Mouse (Mus musculus): ENCODE data around the gene Trpd52l3.
"Not testable (repeated sequence)": the region's sequence is repeated elsewhere in the genome, so short reads cannot be mapped to it uniquely, and the experiment has no call there.

Gene Trpd52l3

DNA sequence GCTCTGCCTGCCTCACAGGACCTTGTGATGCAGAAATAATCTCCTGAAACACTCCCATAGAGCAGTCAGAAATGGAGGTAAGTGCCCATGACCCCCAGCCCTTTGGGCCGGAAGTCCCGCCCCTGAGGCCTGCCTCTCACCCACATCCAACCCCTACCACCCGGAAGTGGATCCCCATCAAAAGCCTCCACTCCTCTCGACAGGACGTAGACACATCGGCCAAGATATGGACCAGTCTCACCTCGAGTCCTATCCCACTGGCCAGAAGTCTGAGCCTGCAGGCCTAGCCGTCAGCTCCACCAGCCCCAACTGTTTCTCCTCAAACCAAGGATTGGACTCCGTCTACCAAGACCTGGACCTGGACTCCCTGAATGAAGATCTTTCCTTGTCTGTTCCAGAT, at the start of gene Trpd52l3:
Gene Trpd52l3, plus strand, starts transcription at position 170 of the 400 bp plus-strand sequence.
- DNase-seq = no peak

GRCm38 (mm10) chr19:29953833-29954232, 49.8 kb upstream of the Trpd52l3 start:
- DNase-seq = no peak

DNA sequence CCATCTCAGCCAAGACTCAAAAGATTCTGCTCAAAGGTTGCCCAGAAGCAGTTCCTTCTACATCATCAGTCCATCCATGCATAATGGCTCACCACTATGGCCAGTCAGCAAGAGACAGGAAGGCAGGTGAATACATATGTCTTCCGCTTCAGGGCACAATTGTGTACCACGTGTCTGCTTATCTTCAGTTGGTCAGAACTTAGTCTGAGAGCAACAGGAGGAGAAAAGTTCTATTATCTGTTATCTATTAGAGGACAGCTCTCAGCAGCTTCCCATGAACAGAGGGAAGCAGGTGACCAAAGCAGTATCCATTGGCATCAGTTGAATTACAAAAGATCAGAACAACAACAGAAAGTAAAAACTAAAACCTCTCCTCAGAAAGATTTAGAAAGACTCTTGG, 48.1 kb upstream of the Trpd52l3 start:
- no peak for DNase-seq

DNA sequence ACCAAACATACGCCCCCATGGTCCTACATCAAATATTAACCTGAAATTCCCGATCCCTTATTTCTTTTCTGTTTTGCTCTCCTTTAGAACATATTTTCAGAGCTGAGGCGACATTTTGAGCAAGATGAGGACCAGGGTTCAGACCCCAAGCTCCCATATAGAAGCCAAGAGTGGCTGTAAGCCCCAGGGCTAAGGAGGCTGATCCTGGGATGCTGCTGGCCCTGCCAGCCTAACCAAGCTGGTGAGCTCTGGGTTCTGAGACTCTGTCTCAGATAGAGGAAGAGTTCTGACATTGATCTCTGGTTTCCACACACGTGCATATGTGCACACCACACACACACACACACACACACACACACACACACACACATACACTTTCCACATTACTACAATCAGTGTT, 42.7 kb upstream of the Trpd52l3 start:
- no peak for DNase-seq

DNA sequence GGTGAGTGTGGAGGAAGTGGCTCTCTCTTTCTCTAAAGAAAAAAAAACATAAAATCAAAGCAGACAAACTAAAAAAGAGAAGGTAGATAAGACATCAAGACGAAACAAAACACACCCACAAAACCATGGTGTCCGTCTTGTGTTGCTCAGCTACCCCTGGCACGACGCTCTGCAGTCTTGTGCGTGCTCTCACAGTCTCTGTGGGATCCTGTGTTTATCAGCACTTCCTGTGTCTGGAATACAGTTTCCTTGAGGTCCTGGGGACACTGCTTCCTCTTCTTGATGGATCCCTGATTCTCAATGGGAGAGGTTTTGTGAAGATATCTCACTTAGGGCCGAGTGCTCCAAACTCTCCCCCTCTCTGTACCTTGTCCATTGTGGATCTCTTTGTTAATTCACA, 41.7 kb upstream of the Trpd52l3 start:
- DNase-seq = no peak

- no peak for DNase-seq
Measured at GRCm38 (mm10) chr19:29963598-29964092, 39.9 kb upstream of the Trpd52l3 start.

GRCm38 (mm10) chr19:29967960-29968359, 35.6 kb upstream of the Trpd52l3 start:
- DNase-seq = no peak

- no peak for DNase-seq
Measured at GRCm38 (mm10) chr19:29973396-29973795, 30.2 kb upstream of the Trpd52l3 start.

GRCm38 (mm10) chr19:29978847-29979246, 24.7 kb upstream of the Trpd52l3 start:
- DNase-seq = peak; percentile 6

DNA sequence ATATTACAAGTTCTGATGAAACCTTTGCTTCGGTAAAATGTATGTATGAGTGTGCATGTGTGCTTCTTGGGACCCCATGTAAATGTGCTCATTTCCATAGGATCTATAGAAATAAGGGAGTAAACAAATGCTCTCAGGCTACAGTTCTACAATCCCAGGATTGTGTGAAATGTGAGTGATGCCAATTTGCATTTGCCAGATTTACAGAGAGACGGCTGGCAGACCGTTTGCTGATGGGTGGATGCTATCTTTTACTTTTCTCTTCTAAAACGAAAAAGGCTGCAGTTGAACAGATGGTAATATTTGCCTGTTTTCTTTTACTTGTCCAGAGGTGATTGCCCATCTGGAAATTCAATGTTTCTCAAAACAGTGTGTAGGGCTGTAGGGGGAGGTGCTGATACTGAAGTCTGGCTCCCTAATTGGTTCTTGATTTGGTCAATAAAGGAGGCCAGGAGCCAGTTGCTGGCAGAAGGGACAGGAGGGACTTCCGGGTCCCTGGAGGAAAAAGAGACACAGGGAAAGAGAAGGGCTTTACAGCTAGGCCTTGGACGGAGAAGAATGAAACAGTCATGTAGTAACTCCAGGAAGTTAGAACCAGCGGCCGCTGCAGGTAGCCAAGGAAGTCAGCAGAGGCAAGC, 24.0 kb upstream of the Trpd52l3 start:
- DNase-seq = no peak

DNA sequence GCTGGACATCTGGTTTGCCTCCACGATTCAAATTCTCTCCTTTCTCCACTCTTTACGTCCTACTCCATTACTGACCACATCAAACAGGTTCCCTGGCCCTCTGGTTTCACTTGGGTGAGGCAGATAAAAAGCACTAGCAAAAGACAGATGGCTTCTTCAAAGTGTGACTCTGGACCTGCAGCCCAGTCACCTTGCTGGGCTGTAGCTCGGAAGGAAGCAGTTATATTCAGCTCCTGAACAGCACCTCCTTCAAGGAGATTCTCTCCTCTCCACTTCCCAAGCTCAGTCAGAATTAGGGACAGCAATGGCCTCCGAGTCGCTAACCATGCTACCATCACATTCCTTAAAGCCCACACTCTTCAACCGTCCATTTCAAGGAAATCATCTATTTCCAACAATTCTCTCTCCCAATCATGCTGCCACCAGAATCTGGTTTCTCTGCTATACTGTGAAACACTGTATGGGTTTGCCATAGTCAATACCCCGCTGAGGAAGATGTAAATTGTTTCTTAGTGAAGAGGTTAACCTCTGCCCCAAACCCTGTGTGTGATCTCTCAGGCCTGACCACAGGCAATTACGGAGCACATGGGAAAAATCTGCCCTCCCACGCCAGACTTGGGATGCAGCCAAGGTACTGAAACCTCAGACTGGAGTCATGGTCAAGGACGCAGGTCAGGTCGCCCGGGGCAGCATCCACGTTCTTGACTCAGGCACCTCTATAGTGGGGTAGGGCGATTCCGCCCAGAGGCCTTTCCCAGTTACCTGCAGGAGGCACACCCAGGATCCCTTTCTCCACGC, 19.2 kb upstream of the Trpd52l3 start:
- DNase-seq = no peak

DNA sequence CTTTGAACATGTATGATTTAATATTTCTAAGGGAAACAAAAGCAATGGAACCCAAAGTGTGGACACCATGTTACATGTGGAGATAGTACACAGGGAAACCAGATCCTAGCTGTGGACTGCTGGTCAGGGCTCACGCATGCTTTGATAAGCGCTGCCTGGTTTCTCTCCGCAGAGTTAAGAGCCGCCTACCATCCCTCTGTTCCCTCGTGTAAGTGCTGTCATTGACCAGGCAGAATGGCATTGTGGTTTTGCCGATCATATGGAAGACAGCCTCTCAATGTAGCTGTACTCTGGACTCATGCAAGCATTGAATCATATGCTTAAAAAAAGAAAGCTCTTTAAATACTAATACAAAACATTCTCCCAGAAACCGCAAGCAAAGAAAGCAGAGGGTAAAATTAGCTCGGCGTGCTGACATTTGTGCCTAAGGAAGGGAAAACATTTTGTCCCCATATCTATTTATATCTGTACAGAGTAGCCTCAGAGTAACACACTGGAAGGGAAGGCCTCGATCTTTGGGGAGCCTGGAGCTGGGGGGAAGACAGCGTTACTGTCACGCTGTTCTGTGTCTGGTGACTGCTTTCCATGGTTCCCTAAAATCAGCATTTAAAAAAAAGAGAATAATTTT, 17.0 kb upstream of the Trpd52l3 start:
- no peak for DNase-seq

- DNase-seq = no peak
Measured at GRCm38 (mm10) chr19:30000406-30001365, 2.9 kb upstream of the Trpd52l3 start.

GRCm38 (mm10) chr19:30001550-30001949, 2.0 kb upstream of the Trpd52l3 start:
- DNase-seq = no peak

- no peak for DNase-seq
Measured at GRCm38 (mm10) chr19:30006371-30006770, 2.8 kb downstream of the Trpd52l3 start.

DNA sequence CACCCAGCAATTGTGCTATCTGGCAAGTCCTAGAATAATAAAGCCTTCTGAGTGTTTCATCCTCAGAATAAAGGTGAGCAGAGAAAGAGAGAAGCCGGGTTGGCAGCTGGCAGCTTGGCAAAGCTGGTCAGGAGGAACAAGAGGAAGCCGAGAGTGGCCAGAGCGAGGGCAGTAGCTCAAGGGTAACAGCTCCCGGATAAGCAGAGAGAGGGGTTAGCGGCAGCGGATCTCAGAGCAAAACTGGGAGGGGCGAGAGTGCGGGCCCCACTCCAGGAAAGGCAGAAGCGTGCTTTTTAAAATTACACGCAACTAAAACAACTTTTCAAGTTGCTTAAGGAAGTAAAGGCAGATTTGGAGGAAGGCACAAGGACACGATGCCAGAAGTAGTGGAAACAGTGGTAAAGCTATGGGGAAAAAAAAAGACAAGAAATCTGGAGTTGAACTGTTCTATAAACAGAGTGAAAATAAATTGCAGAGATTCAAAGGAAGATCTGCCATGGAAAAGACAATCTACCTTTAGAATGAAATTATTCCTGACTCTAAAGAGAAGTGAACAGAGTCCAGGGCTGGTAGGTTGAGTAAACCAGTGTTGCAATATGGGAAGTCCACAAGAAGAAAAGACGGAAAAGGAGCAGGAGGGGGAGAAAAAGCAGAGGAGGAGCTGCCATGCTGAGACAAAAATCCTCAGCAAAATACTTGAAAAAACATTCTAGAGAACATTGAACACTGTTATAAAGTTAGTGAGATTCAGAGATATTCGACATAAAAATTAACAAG, 7.1 kb downstream of the Trpd52l3 start:
- DNase-seq = no peak

- no peak for DNase-seq
Measured at GRCm38 (mm10) chr19:30014331-30014730, 10.7 kb downstream of the Trpd52l3 start.

DNA sequence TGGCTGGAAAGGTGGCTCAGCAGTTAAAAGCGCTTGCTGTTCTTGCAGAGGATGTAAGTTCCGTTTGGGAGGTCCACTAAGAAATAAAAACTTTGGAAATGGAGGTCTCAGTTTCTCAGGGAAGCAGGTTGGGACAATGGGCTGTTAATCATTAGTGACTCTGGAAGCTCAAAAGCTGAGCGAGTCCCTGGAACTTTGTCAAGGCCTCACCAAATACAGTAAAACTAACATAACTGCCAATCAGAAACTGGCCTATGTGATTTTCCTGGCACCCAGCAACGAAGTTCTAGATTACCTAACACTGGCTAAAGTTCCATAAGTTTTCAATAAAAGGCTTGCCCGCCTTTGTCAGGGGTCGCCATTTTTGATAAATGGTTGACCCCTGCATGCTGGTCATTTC, 12.6 kb downstream of the Trpd52l3 start:
- no peak for DNase-seq

DNA sequence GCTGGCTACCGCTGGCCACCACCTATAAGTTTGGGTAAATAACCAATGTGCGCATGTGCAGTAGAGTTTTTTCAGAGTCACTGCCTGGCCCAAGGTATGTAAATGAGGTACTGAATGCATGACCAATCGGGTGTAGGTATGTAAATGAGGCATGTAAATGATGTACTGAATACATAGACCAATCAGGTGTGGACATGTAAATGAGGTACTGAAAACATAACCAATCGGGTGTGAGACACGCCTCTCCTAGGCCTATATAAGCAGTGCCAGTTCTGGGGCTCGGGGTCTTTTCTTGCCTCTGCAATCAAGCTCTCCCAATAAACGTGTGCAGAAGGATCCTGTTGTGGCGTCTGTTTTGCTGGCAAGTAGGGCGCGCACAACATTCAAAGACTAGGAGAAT, 19.8 kb downstream of the Trpd52l3 start:
- not testable (repeated sequence) for DNase-seq

- DNase-seq = no peak
Measured at GRCm38 (mm10) chr19:30029002-30029710, 25.6 kb downstream of the Trpd52l3 start.
